Mouse (Mus musculus) layer of hippocampus, adult 9-10 months (tissue): ENCODE measurements around the gene Wbp2nl.
A peak's percentile ranks its signal among the peaks of the same experiment; 100 is the strongest.

ENCODE experiments used
- DNase-seq: peaks from one replicate; pipeline ENCODE4 v3.0.0; 2022; ENCODE audit warnings: low spot score

Wbp2nl gene

DNA sequence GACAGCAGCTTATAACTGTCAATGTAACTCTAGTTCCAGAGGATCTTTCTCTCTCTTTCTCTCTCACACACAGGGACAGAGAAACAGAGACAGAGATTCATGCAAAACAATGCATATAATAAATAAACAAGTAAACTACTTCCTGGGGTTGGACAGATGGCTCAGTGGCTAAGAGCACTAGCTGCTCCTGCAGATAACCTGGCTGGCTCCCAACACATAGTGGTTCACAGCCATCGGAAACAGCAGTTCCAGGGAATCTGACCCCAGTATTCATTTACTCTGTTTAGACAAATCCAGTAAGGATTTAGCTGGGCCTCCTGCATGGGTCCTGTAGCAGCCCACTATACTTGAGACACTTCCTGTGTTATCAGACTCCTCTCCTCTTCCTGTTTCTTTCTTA lies 20.9 kb downstream of the Wbp2nl start:
- no peak for DNase-seq

DNA sequence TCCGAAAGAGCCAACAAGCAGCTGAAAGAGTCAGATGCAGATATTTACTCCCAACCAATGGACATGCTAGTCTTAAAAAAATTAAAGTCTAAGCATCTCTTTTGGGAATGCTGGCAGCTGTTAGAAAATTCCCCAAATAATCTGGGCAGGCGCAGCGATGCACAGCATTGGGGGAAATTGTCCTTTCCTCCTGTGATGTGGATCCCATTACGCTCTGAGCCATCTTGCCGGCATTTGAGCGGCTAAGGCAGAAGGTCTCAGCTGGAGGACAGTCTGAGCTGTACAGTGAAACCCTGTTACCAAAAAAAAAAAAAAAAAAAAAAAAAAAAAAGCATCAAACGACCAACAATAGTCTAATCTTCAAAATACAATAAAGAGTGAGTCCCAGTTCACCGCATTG lies 23.4 kb downstream of the Wbp2nl start:
- DNase-seq, result no peak

DNA sequence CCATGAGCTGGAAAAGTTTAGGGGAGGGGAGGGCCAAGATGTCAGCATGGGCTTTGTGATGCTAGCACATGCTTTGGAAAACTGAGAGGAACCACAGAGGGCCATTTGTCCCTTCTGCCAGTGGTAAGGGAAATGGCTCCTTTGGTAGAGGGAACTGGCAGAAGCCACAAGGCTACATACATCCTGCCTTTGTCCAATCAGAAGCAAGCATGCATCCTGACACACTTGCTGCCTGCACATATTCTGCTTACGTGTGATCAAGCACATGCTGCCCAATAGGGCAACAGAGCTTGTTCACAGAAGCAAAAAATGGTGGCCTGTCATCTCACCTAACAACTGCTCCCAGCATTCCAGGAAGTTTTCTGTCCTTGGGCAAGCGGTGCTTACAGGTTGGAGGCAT lies 26.6 kb downstream of the Wbp2nl start:
- no peak for DNase-seq

DNA sequence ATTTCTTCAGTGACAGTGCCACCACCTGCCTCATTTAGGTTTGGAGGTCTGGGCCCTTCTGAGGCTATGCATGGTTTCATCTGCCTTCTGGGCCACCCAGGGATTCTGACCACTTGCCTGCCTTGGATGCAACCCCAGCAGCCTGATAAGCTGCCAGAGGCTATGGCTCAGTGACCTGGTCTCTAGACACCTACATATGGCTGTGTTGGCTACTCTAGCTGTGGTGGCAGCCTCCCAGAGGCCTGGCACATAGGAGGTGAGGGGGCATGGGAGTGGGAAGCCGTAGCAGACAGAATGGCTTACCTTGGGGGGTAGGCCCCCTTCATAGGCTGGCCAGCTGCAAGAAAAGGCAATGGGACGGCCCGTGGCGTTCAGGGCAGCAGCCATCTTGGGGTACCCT lies 36.4 kb downstream of the Wbp2nl start:
- no peak for DNase-seq

DNA sequence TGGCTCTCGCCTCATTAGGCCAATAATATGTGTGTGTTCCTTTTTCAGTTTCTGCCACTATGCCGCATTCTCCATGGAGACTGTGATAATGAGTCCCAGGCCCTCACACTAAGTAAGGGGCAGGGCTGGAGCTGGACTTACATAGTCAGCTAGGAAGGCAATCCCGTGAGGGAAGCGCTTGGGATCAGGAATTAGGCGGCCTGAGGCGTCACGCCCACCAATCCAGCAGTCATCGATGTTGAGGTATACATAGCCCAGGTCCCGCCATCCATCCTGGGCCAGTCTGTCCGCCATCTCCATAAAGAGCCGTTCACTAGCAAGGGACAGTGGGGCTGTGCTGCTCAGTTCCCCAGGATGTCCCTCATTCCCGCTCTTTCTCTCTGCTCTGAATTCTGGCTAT lies 37.9 kb downstream of the Wbp2nl start:
- DNase-seq, result no peak

DNA sequence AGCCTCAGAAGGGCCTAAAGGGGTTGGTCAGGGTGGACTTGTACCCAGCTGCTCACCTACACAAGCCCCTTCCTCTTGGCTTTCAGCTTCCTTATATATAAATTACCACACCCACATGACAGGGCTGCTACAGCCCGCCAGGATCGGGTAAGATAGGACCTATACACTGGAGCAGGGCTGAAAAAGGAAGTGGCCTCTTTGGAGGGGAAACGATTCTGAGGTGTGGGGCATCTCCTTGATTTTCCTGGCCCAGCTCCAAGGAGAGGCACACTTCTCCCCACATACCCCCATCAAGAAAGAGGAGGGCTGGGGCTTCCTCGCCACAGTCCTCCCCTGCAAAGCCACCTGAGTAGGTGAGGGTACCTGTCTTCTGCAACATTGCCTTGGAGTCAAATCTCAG lies 39.1 kb downstream of the Wbp2nl start:
- no peak for DNase-seq

DNA sequence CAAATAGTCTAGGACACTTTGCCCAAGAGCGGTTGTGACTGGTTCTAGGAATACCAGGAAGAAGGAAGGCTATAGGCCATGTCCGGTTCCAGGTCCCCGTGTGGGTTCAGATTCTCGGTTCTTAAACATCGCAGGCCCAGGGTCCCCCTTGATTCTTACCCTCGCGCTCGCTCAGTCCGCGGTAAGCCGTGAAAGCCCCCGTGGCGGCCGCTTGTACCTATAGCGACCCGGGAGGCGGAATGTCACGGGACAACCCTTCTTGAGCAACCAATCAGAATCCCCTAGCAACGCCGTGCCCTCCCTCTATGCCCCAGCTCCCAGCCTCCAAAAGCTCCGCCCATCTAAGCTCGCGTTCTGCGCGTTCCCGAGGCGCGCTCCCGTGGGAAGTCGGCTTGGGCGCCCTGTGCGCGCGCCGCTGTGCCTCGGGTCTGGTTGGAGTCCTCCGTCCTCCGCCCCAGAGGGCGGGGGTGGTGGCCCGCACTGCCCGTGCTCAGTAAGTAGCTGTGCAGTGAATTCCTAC lies 39.9 kb downstream of the Wbp2nl start, which contains the start of the genes Naga, Pheta2 and Smdt1:
Naga (minus strand) TSS at position 333 of the 520 bp plus-strand sequence.
Pheta2 (plus strand) TSS at position 350 of the 520 bp plus-strand sequence.
Smdt1 (plus strand) TSS at position 367 of the 520 bp plus-strand sequence.
- DNase-seq, result peak; percentile 87

DNA sequence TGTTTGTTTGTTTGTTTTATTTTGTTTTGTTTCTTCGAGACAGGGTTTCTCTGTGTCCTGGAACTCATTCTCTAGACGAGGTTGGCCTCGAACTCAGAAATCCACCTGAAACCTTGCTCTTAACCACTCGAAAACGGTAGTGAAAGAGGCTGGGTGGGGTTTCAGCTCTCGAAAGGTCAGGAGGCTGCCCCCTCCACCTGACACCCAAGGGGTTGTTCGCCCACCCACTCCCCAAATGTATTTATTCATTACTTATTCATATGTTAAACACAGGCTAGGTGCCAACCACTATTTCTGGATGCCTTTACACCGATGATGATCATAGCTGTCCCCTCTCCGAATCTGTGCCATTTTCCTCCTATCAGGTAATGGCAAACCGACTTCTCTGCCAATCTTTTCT lies 40.4 kb downstream of the Wbp2nl start:
- DNase-seq, result no peak

DNA sequence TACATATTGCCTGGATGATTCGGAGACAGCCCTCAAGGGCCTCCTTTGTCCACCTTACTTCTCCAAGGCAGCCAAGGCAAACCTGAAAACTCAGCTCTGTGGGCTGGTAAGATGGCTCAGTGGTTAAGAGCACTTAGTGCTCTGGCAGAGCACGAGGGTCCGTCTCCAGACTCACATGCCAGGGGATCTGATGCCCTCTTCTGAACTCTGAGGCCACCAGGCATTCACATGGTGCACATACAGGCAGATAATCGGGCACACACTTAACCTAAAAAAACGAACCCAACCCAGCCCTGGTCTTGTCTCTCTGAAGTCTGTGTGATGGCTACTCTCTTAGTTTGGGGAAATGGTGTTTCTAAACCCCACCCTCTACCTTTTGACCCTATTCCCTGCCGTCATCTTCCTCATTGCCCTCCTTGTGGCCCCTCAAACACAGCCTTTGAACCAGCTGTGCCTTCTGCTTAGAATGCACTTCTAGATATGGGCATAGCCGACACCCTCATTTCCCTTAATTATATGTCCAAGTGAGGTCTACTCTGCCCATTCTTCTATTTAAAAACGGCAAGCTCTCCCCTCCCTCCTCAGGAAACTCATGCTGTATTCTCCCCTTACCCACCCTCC lies 41.0 kb downstream of the Wbp2nl start:
- DNase-seq, result no peak

DNA sequence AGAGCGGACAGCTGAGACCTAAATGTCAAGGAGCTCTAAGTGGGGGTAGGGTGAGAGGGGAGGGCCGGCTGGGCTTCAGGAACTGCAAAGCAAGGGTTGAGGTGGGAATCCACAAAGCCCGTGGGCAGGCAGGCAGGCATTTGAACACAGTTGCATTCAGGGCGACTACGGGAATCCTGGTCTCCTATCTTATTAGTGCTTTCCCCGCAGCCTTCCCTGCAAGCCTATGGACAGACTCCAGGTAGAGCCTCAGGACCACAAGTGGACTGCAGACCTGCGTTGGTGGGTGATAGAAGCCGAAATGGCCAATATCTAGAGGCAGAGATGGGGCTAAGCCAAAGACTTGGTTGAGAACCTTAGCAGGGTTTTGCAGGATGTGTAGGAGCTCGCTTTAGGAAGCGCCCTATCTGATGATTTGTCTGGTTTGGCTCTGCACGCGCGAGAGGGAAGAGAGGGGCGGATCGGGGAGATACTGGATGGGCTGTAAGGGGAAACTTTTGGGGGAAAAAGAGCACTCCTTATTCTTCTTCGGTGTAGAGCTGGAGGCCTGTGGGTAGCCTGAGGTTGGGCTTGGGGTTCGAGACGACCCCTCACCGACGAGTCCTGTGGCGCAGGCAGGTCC lies 41.8 kb downstream of the Wbp2nl start:
- no peak for DNase-seq

DNA sequence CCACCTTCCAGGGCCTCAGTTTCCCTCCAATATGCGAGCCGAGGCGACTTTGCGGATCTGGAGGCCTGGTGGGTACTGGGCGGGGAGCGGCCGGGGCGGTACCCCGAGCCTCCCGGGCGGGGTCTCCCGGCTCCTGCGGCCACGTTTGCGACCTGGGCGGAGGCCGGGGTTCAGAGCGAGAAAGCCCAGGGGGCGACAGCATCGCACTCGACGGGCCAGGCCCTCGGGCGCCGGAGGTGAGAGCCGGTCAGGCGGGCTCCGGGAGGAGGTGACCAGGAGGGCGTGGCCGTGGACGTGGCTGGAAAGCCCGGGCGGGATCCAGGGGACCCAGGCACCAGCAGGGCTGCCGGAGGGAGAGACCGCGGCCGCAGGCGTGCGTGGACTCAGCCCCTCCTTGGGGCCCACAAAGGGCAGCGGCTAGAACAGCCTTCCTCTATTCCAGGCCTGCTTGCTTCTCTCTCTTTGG lies 42.3 kb downstream of the Wbp2nl start:
- no peak for DNase-seq

DNA sequence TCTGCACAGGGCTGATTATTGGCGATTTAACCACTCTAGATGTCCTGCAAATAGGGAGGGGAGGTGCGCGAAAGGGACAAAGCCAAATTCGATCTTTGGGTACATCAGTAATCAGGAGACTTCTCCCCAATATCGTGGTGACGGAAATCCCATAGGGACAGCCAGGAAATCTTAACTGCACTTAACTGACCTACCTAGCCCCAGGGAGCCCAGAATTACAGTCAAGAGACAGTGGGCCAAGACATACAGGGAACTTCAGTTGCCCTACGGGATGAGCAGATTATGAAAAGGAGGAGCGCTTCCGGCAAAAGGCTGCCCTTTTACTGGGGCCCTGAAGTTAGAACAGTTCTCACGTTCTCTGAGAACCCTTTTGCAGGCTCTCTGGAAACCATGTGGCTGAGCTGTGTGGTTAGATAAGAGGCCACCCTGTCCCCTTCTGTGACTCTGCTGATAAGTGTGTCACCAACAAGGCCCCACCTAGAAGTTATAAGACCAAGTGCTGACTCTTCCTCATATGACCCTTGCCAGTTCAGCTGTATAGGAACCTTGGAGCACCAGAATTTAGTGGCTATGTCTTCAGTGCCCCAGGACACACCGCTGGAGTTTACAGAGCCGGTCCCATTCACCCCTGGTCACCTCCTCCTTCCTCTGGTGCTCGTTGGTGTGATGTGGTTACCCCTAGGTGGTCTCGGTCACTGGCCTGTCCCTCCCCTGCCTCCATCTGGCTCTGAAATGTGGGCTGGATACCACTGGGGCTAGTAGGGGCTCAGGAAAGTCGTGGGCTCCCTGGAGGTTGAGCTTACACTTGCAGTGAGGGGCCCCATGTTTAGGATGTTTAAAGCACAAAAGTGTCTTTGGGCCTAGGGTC lies 43.2 kb downstream of the Wbp2nl start:
- DNase-seq, result no peak

DNA sequence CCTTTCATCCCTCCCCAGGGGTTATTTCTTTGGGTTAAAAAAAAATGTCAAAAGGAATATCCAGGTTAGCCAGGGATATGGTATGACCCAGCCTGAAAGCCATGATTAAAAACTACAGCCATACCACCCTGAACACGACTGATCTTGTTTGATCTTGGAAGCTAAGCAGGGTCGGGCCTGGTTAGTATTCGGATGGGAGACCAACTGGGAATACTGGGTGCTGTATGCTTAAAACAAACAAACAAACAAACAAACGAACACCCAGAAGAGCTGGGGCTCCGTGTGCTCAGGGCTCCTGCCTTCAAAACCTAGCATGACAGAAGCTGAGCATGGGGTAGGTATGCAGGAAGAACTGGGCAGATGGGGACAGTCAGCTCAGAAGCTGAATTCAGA lies 43.8 kb downstream of the Wbp2nl start:
- no peak for DNase-seq

DNA sequence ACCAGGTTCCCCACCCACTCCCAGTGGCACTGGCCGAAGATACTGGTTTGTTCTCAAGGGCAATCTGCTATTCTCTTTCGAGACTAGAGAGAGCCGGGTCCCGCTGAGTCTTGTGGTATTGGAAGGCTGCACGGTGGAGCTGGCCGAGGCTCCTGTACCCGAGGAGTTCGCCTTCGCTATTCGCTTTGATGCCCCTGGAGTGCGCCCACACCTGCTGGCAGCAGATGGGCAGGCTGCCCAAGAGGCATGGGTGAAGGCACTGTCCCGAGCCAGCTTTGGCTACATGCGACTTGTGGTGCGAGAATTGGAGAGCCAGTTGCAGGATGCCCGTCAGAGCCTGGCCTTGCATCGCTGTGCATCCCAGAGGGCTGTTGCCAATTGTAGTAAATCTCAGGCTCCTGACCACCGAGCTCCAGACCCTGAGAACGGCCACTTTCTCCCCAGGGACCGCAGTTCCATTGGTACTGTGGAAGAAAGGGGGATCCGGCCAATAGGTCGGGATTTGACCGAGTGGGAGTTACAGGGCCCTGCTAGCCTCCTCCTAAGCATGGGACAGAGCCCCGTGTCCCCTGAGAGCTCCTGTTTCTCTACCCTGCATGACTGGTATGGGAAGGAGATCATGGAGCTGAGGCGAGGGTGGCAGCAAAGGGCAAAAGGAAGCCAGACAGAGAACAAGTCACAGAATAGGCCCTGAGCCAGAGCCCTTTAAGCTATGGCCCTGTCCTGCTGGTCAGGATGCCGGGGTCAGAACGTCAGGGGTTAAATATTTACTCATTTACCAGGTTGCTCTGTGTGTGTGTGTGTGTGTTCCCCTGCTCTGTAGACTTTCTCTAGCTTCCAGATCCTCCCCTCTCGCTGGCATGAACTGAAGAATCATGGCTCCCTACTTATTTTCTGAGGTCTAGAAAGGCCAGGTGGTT lies 44.9 kb downstream of the Wbp2nl start:
- no peak for DNase-seq

DNA sequence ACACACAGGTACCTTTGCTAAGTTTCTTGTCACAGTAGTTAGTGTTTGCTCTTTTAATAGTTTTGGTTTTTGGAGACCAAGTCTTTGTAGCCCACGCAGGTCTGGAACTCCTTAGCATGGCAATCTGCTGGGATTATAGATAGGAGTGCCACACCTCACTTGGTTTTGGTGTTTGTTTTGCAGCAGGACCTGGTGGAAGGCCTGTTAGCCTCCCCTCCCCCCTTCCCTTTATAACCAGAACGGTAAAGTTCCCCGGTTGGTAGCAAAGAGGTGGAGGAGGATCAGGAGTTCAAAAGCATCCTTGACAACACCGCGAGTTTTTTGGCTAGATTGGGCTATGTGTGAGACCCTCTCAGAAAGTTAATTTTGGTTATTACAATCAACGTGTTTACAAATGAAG lies 46.2 kb downstream of the Wbp2nl start:
- no peak for DNase-seq

DNA sequence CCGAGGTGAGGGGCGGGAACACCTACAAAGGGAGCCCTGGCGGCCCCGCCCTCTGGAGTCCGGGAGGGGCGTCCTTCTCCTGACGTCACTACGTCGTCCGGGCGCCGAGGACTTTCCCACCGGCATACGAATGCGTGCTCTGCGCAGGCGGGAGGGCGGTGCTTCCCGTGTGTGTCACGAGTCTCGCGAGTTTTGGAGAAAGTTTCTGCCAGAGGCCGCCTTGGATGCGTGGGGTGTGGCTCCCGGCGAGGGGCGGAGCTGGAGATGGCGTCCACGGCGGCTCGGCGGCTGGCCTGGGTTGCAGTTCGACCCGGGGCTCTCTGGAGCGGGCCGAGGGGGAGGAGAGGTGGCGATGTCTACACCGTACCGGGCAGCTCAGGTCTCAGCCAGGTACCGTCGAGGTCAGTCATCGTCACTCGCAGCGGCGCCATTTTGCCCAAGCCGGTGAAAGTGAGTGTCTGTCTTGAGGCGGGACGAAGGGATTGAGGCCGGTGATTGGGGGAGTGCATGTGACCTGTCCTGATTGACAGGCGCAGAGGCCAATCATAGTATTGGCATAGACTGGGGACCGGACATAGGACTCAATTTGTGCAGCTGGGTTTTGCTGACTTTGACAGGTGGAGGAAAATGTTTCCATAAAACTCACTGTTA lies 47.2 kb downstream of the Wbp2nl start:
- DNase-seq, result peak; percentile 100

DNA sequence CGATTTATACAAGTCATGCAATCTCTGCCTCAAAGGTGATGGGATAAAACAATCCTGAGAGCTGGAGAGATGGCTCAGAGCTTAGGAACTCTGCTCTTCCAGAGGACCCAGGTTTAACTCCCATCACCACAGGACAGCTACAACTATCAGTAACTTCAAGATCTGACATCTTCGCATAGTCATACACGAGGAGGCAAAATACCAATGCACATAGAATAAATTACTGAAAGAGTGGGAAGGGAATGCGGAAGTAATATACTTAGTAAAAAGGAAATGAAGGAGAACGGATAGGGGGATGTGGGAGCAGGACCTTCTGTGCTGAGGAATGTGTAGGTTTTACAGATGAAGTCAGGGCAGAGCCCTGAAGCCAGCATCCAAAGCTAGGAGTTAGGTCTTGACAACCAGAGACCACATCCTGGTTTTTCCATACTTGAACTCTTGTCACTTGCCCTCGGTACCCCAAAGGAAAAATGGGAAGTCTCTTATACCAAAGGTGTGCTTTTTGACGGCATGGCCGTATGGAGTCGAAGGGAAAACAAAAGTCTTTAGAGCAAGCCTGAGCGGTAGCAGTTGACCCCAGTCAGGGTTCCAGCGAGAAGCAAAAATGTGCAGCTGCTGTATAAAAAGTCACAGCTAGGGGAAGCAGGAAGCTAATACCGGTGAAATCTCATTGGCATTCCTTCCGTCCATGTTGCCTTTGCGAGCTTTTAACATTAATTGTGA lies 48.0 kb downstream of the Wbp2nl start:
- DNase-seq, result no peak

DNA sequence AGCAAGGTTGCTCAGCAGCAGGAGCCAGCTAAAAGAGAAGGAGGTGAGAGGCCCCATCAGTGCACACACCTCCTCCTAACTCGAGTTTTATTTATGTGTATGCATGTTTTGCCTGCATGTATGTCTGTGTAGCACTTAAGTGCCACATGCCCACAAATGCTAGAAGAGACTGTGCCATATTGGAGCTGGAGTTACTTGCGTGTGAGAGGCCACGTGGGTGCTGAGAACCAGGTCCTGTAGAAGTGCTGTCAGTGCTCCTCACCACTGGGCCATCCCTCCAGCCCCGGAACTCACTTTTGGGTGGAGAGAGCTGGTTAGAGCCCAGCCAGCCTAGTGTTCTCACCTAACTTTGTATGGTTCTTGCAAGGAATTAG lies 48.5 kb downstream of the Wbp2nl start:
- DNase-seq, result no peak

DNA sequence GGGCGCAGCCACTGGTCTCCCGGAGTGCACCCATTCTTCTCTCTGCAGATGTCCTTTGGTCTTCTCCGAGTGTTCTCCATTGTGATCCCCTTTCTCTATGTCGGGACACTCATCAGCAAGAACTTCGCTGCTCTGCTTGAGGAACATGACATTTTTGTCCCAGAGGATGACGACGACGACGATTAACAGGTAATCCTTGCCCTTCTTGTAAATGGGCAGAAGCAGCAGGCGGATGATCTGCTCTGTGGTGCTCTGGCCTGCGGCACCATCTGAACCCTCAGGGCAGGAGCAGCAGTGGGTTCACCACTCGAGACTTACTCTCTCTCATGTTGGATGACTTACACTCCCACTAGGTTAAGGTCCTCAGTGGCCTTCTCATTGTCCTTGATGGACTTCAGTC lies 49.1 kb downstream of the Wbp2nl start:
- no peak for DNase-seq

DNA sequence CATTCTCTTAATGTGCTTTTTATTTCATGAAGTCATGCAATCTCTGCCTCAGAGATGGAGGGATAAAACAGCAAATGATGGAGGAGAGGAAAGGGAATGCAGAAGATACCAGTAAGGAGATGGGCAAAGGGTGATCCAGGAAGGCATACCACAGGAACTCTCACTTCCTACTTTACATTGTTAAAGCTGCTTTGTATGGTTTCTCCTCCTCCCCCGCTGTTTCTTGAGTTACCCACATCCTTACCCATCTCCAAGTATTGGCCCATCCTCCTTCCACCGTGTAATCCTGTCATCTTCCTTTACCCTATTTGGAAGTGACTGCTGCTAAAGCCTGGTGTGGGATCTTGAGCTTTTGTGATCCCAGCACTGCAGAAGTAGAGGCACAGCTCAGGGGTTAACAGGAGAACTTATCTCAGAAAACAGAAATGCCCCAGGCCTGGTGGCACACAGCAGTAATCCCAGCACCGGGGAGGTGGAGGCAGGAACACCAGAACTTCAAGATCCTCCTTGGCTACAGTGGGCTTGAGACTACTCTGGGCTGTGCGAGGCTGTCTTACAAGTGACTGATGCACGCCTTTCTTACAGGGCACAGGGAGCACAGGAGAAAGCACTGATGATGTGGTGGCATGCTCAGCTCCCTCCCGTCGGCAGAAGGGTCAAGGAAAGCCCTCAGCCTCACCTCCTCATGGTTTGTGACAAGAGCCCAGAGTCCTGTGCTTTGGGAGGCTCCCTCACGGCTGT lies 49.7 kb downstream of the Wbp2nl start:
- DNase-seq, result no peak
